Mouse (Mus musculus) left cerebral cortex, adult 9 months (tissue): ENCODE data around the gene Nipa1.
"Not testable (repeated sequence)": the region's sequence is repeated elsewhere in the genome, so short reads cannot be mapped to it uniquely, and the experiment has no call there.

Experiments used
- DNase-seq, 2 experiments: peaks; one replicate each; pipeline ENCODE4 v3.0.0; 2022; ENCODE audit warnings: low spot score in 2 of 2

Gene Nipa1

GRCm38 (mm10) chr7:56019930-56020253 lies at the start of gene Nipa1:
Gene Nipa1 (minus strand): TSS chr7:56019954.
- no peak for DNase-seq

GRCm38 (mm10) chr7:56066634-56067033 lies 46.9 kb upstream of the Nipa1 start:
- DNase-seq, result no peak

- no peak for DNase-seq
These were observed 46.4 kb upstream of the Nipa1 start for GRCm38 (mm10) chr7:56066136-56066535.

GRCm38 (mm10) chr7:56064876-56065275 lies 45.1 kb upstream of the Nipa1 start:
- DNase-seq, result no peak

GRCm38 (mm10) chr7:56055338-56055737 lies 35.6 kb upstream of the Nipa1 start:
- no peak for DNase-seq

GRCm38 (mm10) chr7:56052996-56053395 lies 33.2 kb upstream of the Nipa1 start:
- DNase-seq, result no peak

- DNase-seq, result peak in 1 of 2 experiments; percentile 20
These were observed 30.7 kb upstream of the Nipa1 start for GRCm38 (mm10) chr7:56050487-56050911.

- peak; percentile 98 to 99 for DNase-seq
These were observed 30.1 kb upstream of the Nipa1 start, which contains the start of gene Herc2 for GRCm38 (mm10) chr7:56049831-56050321. Gene Herc2 (plus strand): TSS chr7:56050196.

GRCm38 (mm10) chr7:56047178-56047577 lies 27.4 kb upstream of the Nipa1 start:
- DNase-seq, result no peak

- no peak for DNase-seq
These were observed 24.5 kb upstream of the Nipa1 start for GRCm38 (mm10) chr7:56044267-56044629.

GRCm38 (mm10) chr7:56043577-56044266 lies 24.0 kb upstream of the Nipa1 start:
- no peak for DNase-seq

GRCm38 (mm10) chr7:56042353-56042752 lies 22.6 kb upstream of the Nipa1 start:
- peak in 1 of 2 experiments; percentile 84 for DNase-seq

- DNase-seq, result no peak
These were observed 3.8 kb upstream of the Nipa1 start for GRCm38 (mm10) chr7:56023586-56023985.

- DNase-seq, result peak in 1 of 2 experiments; percentile 56
These were observed 503 bp downstream of the Nipa1 start for GRCm38 (mm10) chr7:56018972-56019929.

GRCm38 (mm10) chr7:56018446-56018971 lies 1.2 kb downstream of the Nipa1 start:
- DNase-seq, result no peak

- no peak for DNase-seq
These were observed 2.0 kb downstream of the Nipa1 start for GRCm38 (mm10) chr7:56017761-56018160.

GRCm38 (mm10) chr7:56015837-56016236 lies 3.9 kb downstream of the Nipa1 start:
- no peak for DNase-seq

- DNase-seq, result no peak
These were observed 4.6 kb downstream of the Nipa1 start for GRCm38 (mm10) chr7:56015172-56015571.

- DNase-seq, result not testable (repeated sequence)
These were observed 5.6 kb downstream of the Nipa1 start for GRCm38 (mm10) chr7:56014002-56014702.

GRCm38 (mm10) chr7:56013261-56014001 lies 6.3 kb downstream of the Nipa1 start:
- no peak for DNase-seq

GRCm38 (mm10) chr7:56011018-56011333 lies 8.8 kb downstream of the Nipa1 start:
- DNase-seq, result no peak
